Mouse (Mus musculus): ENCODE data around the gene B4galt3.

DNA sequence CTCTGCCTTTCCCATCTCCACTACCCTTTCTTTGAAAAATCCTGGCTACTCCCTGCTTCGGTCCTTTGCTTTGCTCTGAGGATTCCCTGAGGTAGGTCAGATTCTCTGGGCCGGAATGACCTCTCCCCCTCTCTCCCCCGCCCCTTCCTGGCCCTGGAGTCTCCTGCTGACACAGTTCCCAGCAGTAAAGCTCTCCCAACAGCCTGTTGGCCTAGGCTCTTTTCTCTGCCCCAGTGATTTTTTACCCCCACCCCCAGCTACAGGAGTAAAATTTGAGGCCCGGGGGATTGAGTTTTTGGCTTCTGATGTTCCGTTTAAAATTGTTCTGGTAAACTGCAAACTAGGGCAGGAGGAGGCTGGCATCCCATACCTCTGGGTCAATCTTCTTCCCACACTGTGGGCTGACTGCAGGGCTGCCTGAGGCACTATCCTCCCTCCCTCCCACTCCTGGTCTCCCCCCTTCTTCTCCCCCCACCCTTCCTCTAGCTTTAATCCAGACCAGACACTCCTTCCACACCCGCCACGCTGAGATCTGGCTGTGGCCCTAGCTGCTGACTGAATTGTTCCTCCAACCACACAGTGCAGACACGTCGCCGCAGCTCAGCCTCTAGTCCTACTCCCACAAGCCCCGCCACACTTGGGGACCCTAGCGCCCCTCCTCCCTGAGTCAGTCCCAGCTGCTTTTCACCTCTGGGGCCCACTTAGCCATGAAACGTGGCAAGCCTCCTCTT lies 18.4 kb upstream of the B4galt3 start:
- TF ChIP-seq CTCF (IDR thresholded peaks at IDR 0.05; ENCODE audit: low read depth) (no peak), EP300 (optimal IDR thresholded peaks at IDR 0.05) (no peak)

Data from stomach, postnatal 0 days (tissue).